Mouse (Mus musculus) embryonic facial prominence, embryonic 11.5 days (tissue): ENCODE data around the gene Fam213a. TPM values are rescaled to one million over a fixed set of nuclear protein-coding genes. Genes with fewer than 3 reads are reported as not detected.

Experiments used
- ATAC-seq: fragments of 200-750 bp; cut with Nextera tagmentation; replicated peaks from 2 replicates; pipeline ENCODE4 v1.8.0; 2017; ENCODE audit warnings: low read depth; ENCODE audit not compliant: insufficient number of reproducible peaks, low FRiP score, low TSS enrichment
- DNase-seq: peaks from one replicate; pipeline ENCODE4 v3.0.0-alpha.2; 2015; ENCODE audit warnings: low spot score
- H3K27ac ChIP-seq: fragments of 300-500 bp; sonication (generic); replicated peaks from 2 replicates; pipeline ENCODE4 v1.5.1; 2014; ENCODE audit warnings: mild to moderate bottlenecking, low read depth, low read length, control low read depth
- H3K27me3 ChIP-seq: fragments of 300-500 bp; sonication (generic); 2 replicates; pipeline ENCODE4 v1.6.1; 2014; ENCODE audit warnings: mild to moderate bottlenecking, low read length, moderate library complexity, mixed read lengths; ENCODE audit not compliant: control insufficient read depth, insufficient read depth
- H3K36me3 ChIP-seq: fragments of 300-500 bp; sonication (generic); replicated peaks from 2 replicates; pipeline ENCODE4 v1.6.1; 2014; ENCODE audit warnings: low read depth, mild to moderate bottlenecking, low read length, moderate library complexity, mixed read lengths; ENCODE audit not compliant: control insufficient read depth, insufficient read depth
- H3K4me1 ChIP-seq: fragments of 300-500 bp; sonication (generic); 2 replicates; pipeline ENCODE4 v1.6.1; 2014; ENCODE audit warnings: low read length, mixed read lengths; ENCODE audit not compliant: control insufficient read depth, insufficient read depth
- H3K4me2 ChIP-seq: fragments of 300-500 bp; sonication (generic); 2 replicates; pipeline ENCODE4 v1.6.1; 2014; ENCODE audit warnings: low read depth, mild to moderate bottlenecking, control low read depth, low read length, moderate library complexity
- H3K4me3 ChIP-seq: fragments of 300-500 bp; sonication (generic); 2 replicates; pipeline ENCODE4 v1.5.1; 2014; ENCODE audit warnings: low read depth, low read length, control low read depth
- H3K9ac ChIP-seq: fragments of 300-500 bp; sonication (generic); replicated peaks from 2 replicates; pipeline ENCODE4 v1.6.1; 2014; ENCODE audit warnings: mild to moderate bottlenecking, control low read depth, low read length
- H3K9me3 ChIP-seq: fragments of 300-500 bp; sonication (generic); replicated peaks from 2 replicates; pipeline ENCODE4 v1.6.1; 2016; ENCODE audit warnings: mild to moderate bottlenecking, low read length, inconsistent platforms, mixed read lengths; ENCODE audit not compliant: control insufficient read depth
- WGBS: fragments of 180-500 bp; shearing (Covaris S2); extraction: QIAGEN DNeasy Blood & Tissue Kit; methylation state at CpG from one replicate; pipeline ENCODE4 v1.1.7; 2014; 5-methylcytosine and 5-hydroxymethylcytosine counted together
- polyA plus RNA-seq: library from polyadenylated mRNA; unstranded; fragments of >200 nt; fragmentation: Nextera tagmentation; extraction: Ambion mirVana; gene quantifications from 2 replicates; pipeline ENCODE4 v1.2.1, GENCODE M21; 2014

Gene Fam213a
- polyA plus RNA-seq, 1 experiment from 2014 or later: 33.1 TPM

- Histone ChIP-seq H3K36me3 (no peaks in the 10 kb centered on the region), H3K4me2 (no peak overlapping the region), H3K4me3 (no peak overlapping the region), H3K27me3 (no peaks in the 10 kb centered on the region), H3K27ac (no peak overlapping the region), H3K4me1 (no peaks in the 10 kb centered on the region), H3K9me3 (no peaks in the 10 kb centered on the region), H3K9ac (no peak overlapping the region)
- 91% methylated on average over 6 of the region's 6 CpGs for WGBS
- ATAC-seq (no peak), DNase-seq (no peak)
These were observed 17.5 kb upstream of the Fam213a start for GRCm38 (mm10) chr14:41030989-41031513.

DNA sequence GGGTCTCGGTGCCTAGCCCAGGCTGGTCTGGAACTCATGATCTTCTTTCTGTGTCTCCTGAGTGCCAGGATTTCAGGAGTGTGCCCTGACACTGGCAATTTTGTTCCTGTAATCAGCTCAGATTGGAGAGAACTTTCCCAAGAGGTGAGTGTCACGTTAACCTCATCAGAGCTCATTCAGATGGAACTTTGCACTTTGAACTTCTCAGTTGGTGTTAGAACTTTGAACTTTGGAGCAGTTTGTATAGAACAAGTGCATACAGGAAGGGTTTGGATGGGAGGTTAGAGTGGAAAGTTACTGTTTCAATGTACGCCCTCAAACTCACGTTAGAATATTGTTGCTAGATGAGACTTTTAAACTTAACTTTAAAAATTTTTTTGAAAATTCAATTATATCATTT is 15.7 kb upstream of the Fam213a start:
- H3K9ac ChIP-seq: no peak overlapping the region
- H3K4me1 ChIP-seq: no peaks in the 10 kb centered on the region
- no peak overlapping the region for H3K4me3 ChIP-seq
- no peaks in the 10 kb centered on the region for H3K27me3 ChIP-seq
- WGBS: 82% methylated on average over 4 of the region's 4 CpGs
- H3K36me3 ChIP-seq: no peaks in the 10 kb centered on the region
- no peak for DNase-seq
- no peak overlapping the region for H3K4me2 ChIP-seq
- no peaks in the 10 kb centered on the region for H3K9me3 ChIP-seq
- no peak for ATAC-seq
- H3K27ac ChIP-seq: no peak overlapping the region

GRCm38 (mm10) chr14:41025594-41026284 is 12.2 kb upstream of the Fam213a start:
- ATAC-seq (no peak), DNase-seq (no peak)
- H3K9me3 ChIP-seq: no peaks in the 10 kb centered on the region
- no peaks in the 10 kb centered on the region for H3K4me1 ChIP-seq
- H3K4me2 ChIP-seq: no peak overlapping the region
- H3K9ac ChIP-seq: no peak overlapping the region
- H3K27me3 ChIP-seq: no peaks in the 10 kb centered on the region
- no peak overlapping the region for H3K4me3 ChIP-seq
- H3K27ac ChIP-seq: no peak overlapping the region
- no peaks in the 10 kb centered on the region for H3K36me3 ChIP-seq
- 84% methylated on average over 7 of the region's 7 CpGs for WGBS

GRCm38 (mm10) chr14:41025087-41025486 is 11.5 kb upstream of the Fam213a start:
- Histone ChIP-seq H3K27me3 (no peaks in the 10 kb centered on the region), H3K4me1 (no peaks in the 10 kb centered on the region), H3K4me3 (no peak overlapping the region), H3K9me3 (no peaks in the 10 kb centered on the region), H3K9ac (no peak overlapping the region), H3K27ac (no peak overlapping the region), H3K4me2 (no peak overlapping the region), H3K36me3 (no peaks in the 10 kb centered on the region)
- WGBS: 72% methylated on average over 2 of the region's 2 CpGs
- DNase-seq (no peak), ATAC-seq (no peak)

DNA sequence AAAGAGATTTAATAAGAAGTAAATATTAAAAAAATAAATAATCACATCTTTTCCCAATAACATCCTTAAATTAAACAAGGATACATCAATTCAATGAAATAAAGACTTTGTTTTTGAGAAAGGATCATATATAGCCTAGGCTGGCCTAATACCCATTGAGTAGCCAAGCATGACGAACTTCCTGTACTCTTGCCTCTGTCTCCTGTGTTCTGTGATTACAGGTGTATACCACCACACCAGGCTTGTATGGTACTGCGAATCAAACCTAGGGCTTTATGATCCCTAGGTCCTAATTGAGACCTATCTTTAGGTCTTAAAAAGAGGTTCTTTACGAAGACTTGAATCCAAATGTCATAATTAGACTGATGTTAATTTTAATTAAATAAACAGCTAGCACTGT is 7.7 kb upstream of the Fam213a start:
- DNase-seq (no peak), ATAC-seq (no peak)
- WGBS: 83% methylated on average over 3 of the region's 3 CpGs
- Histone ChIP-seq H3K27ac (no peak overlapping the region), H3K27me3 (no peaks in the 10 kb centered on the region), H3K36me3 (no peaks in the 10 kb centered on the region), H3K4me2 (no peak overlapping the region), H3K9me3 (no peaks in the 10 kb centered on the region), H3K4me1 (no peaks in the 10 kb centered on the region), H3K9ac (no peak overlapping the region), H3K4me3 (no peak overlapping the region)

- whole genome bisulfite sequencing: 78% methylated on average over 5 of the region's 5 CpGs
- ATAC-seq (no peak), DNase-seq (no peak)
- Histone ChIP-seq H3K9ac (no peak overlapping the region), H3K9me3 (no peaks in the 10 kb centered on the region), H3K27ac (no peak overlapping the region), H3K4me3 (no peak overlapping the region), H3K4me2 (no peak overlapping the region), H3K27me3 (no peaks in the 10 kb centered on the region), H3K36me3 (no peaks in the 10 kb centered on the region), H3K4me1 (no peaks in the 10 kb centered on the region)
These were observed 3.9 kb upstream of the Fam213a start for GRCm38 (mm10) chr14:41017460-41017859.

- no peak overlapping the region for H3K4me3 ChIP-seq
- no peaks in the 10 kb centered on the region for H3K9me3 ChIP-seq
- no peaks in the 10 kb centered on the region for H3K27me3 ChIP-seq
- 76% methylated on average over 5 of the region's 5 CpGs for WGBS
- no peak overlapping the region for H3K4me2 ChIP-seq
- H3K9ac ChIP-seq: no peak overlapping the region
- no peak overlapping the region for H3K27ac ChIP-seq
- no peaks in the 10 kb centered on the region for H3K4me1 ChIP-seq
- no peak for DNase-seq
- H3K36me3 ChIP-seq: no peaks in the 10 kb centered on the region
- no peak for ATAC-seq
These were observed 1.2 kb upstream of the Fam213a start for GRCm38 (mm10) chr14:41014701-41015240.

DNA sequence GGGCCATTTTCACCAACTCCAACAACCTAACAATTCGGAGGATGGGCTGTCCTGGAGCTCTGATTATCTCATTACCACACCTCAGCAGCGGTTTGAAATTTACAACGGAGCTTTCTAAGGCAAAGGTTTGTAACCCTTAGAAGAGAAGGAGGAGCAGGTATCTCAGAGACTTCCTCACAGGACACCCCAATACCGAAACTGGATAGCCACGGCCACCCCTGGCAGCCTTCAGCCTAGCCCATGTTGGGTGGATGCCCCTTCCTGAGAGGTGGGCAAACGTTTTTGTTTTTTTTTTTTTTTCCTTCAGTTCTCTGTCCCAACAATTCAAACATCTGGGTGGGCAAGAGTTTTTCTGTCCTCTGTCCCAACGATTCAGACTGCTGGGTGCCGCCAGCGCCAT is 445 bp downstream of the Fam213a start:
- H3K9me3 ChIP-seq: no peaks in the 10 kb centered on the region
- WGBS: 19% methylated on average over 9 of the region's 9 CpGs
- DNase-seq: no peak
- H3K4me2 ChIP-seq: peak overlapping the region; percentile 83
- H3K9ac ChIP-seq: peak overlapping the region; percentile 77
- H3K27ac ChIP-seq: no peak overlapping the region
- peak overlapping the region; percentile 58 for H3K4me3 ChIP-seq
- H3K36me3 ChIP-seq: no peaks in the 10 kb centered on the region
- H3K27me3 ChIP-seq: no peaks in the 10 kb centered on the region
- ATAC-seq: no peak
- H3K4me1 ChIP-seq: no peaks in the 10 kb centered on the region
